Mouse (Mus musculus) heart, postnatal 0 days (tissue): ENCODE measurements around the gene Ccm2.

Experiments
- CTCF ChIP-seq: IDR thresholded peaks from 2 replicates; pipeline ENCODE4 v1.5.1; 2016; ENCODE audit warnings: antibody characterized with exemption, control low read depth, low read depth
- EP300 ChIP-seq: IDR thresholded peaks from 2 replicates; pipeline ENCODE4 v1.6.1; 2016; ENCODE audit warnings: antibody characterized with exemption, low read depth

DNA sequence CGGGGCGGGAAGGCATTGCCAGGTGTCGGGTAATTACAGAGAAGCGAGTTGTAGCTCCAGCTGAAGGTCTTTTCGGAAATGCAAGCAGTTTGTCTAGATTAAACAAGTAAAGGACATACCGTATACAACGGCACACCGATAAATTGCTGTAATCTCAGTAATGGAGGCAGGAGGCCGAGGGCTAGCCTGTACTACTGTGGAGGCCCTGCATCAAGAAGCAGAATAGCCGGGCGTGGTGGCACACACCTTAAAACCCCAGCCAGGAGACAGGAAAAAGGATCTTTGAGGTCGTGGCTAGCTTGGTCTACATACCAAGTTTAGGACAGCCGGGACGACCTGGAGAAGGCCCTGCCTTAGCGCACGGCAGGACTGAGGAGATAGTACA lies 79.7 kb downstream of the Ccm2 start:
- no peak for TF ChIP-seq CTCF
- no peak for TF ChIP-seq EP300
